Mouse (Mus musculus) limb, embryonic 15.5 days (tissue): ENCODE results near the gene Glyctk. TPM values are rescaled to one million over a fixed set of nuclear protein-coding genes. Genes with fewer than 3 reads are reported as not detected.

Experiments used
- ATAC-seq: fragments of 200-750 bp; cut with Nextera tagmentation; 2 replicates; pipeline ENCODE4 v1.8.0; 2017; ENCODE audit warnings: low read depth, moderate TSS enrichment; ENCODE audit not compliant: insufficient number of reproducible peaks, low FRiP score, low TSS enrichment
- H3K27ac ChIP-seq: fragments of 300-500 bp; sonication (generic); 2 replicates; pipeline ENCODE4 v1.5.1; 2015; ENCODE audit warnings: moderate library complexity, mild to moderate bottlenecking, inconsistent platforms
- H3K27me3 ChIP-seq: fragments of 300-500 bp; sonication (generic); 2 replicates; pipeline ENCODE4 v1.6.1; 2015; ENCODE audit warnings: inconsistent platforms
- H3K36me3 ChIP-seq: fragments of 300-500 bp; sonication (generic); 2 replicates; pipeline ENCODE4 v1.6.1; 2015; ENCODE audit warnings: inconsistent platforms
- H3K4me1 ChIP-seq: fragments of 300-500 bp; sonication (generic); 2 replicates; pipeline ENCODE4 v1.6.1; 2015; ENCODE audit warnings: inconsistent platforms
- H3K4me2 ChIP-seq: fragments of 300-500 bp; sonication (generic); 2 replicates; pipeline ENCODE4 v1.6.1; 2015; ENCODE audit warnings: mild to moderate bottlenecking, inconsistent platforms
- H3K4me3 ChIP-seq: fragments of 300-500 bp; sonication (generic); 2 replicates; pipeline ENCODE4 v1.5.1; 2015; ENCODE audit warnings: mild to moderate bottlenecking, inconsistent platforms
- H3K9ac ChIP-seq: fragments of 300-500 bp; sonication (generic); 2 replicates; pipeline ENCODE4 v1.6.1; 2015; ENCODE audit warnings: inconsistent platforms
- H3K9me3 ChIP-seq: fragments of 300-500 bp; sonication (generic); 2 replicates; pipeline ENCODE4 v1.6.1; 2016; ENCODE audit warnings: inconsistent platforms
- WGBS: fragments of 180-500 bp; shearing (Covaris S2); methylation state at CpG from one replicate; pipeline ENCODE4 v1.1.7; 2015; 5-methylcytosine and 5-hydroxymethylcytosine counted together
- polyA plus RNA-seq: library from polyadenylated mRNA; unstranded; fragments of >200 nt; fragmentation: Nextera tagmentation; extraction: Ambion mirVana; gene quantifications from 2 replicates; pipeline ENCODE4 v1.2.1, GENCODE M21; 2015

The Glyctk gene
- polyA plus RNA-seq, 1 experiment from 2014 or later = 2.5 TPM

DNA sequence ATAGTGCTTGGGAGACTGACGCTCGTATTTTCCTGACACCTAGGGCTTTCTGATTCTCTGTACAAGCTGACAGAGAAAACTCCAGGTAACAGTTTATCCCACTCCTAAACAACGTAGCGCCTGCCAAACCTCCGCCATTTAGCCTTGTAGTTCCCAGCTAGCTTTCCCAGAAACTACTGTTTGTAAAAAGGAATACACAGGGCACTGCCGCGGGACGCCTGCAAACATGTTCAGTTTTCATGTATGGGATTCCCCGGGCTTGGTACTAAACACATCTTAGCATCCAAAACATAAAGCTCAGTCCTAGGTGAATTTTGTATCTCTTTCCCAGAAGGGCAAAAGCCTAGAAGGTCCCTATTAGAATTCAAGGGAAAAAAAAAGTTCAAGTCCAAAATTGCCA lies 1.3 kb upstream of the Glyctk start:
- H3K9ac ChIP-seq = no peak overlapping the region
- H3K4me2 ChIP-seq = peak overlapping the region; percentile 56; the same call in 1 of the 2 replicates
- no peaks in the 10 kb centered on the region for H3K9me3 ChIP-seq
- WGBS = 83% methylated on average over 9 of the region's 9 CpGs
- H3K4me3 ChIP-seq = peak overlapping the region; percentile 62
- H3K36me3 ChIP-seq = peaks cover 4% of the 10 kb centered on the region
- H3K27ac ChIP-seq = no peak overlapping the region
- no peak for ATAC-seq
- H3K27me3 ChIP-seq = 0 out of 2 replicates have a peak, but pooled peaks cover 3% of the 10 kb centered on the region
- H3K4me1 ChIP-seq = peaks cover 6% of the 10 kb centered on the region

GRCm38 (mm10) chr9:106157623-106157925 lies 364 bp downstream of the Glyctk start:
- Histone ChIP-seq H3K27ac (no peak overlapping the region), H3K4me2 (no peak overlapping the region), H3K9me3 (no peaks in the 10 kb centered on the region), H3K9ac (no peak overlapping the region), H3K36me3 (peaks cover 4% of the 10 kb centered on the region), H3K4me1 (peaks cover 6% of the 10 kb centered on the region), H3K4me3 (no peak overlapping the region), H3K27me3 (peaks cover 2% of the 10 kb centered on the region; the same call in 1 of the 2 replicates)
- ATAC-seq = no peak
- WGBS = 89% methylated on average over 10 of the region's 10 CpGs

- no peak overlapping the region for H3K9ac ChIP-seq
- ATAC-seq = no peak
- 83% methylated on average over 21 of the region's 21 CpGs for WGBS
- no peaks in the 10 kb centered on the region for H3K9me3 ChIP-seq
- no peak overlapping the region for H3K4me2 ChIP-seq
- H3K36me3 ChIP-seq = peaks cover 4% of the 10 kb centered on the region
- no peak overlapping the region for H3K27ac ChIP-seq
- H3K4me1 ChIP-seq = peaks cover 6% of the 10 kb centered on the region
- no peak overlapping the region for H3K4me3 ChIP-seq
- H3K27me3 ChIP-seq = peaks cover 7% of the 10 kb centered on the region; the same call in 1 of the 2 replicates
Measured at GRCm38 (mm10) chr9:106156921-106157622, 866 bp downstream of the Glyctk start.

DNA sequence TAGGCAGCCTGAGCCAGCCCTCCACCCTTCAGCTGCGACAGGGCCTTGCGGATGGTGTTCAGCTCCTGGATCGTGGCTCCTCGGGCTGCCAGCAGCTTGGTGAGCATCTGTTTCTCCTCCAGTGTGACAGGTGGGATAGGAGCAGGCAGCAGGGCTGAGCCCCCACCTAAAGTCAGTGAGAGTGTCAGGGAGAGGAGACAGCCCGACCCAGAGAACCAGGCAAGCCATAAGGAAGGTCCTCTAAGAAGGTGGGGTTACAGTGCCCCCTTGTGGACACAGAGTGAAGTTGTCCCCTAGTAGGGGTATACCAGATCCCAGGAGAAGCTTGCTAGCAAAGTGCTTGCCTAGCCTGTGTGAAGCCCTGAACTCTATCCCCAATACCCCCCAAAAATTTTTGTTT lies 1.5 kb downstream of the Glyctk start:
- peaks cover 9% of the 10 kb centered on the region; the same call in 1 of the 2 replicates for H3K27me3 ChIP-seq
- no peaks in the 10 kb centered on the region for H3K9me3 ChIP-seq
- WGBS = 65% methylated on average over 5 of the region's 5 CpGs
- ATAC-seq = no peak
- H3K9ac ChIP-seq = no peak overlapping the region
- no peak overlapping the region for H3K4me2 ChIP-seq
- peaks cover 6% of the 10 kb centered on the region for H3K4me1 ChIP-seq
- peaks cover 4% of the 10 kb centered on the region for H3K36me3 ChIP-seq
- H3K4me3 ChIP-seq = no peak overlapping the region
- no peak overlapping the region for H3K27ac ChIP-seq

- no peak for ATAC-seq
- Histone ChIP-seq H3K27ac (no peak overlapping the region), H3K4me2 (no peak overlapping the region), H3K9ac (no peak overlapping the region), H3K36me3 (peaks cover 4% of the 10 kb centered on the region), H3K9me3 (no peaks in the 10 kb centered on the region), H3K4me3 (no peak overlapping the region), H3K27me3 (peaks cover 33% of the 10 kb centered on the region), H3K4me1 (peaks cover 1% of the 10 kb centered on the region)
- 84% methylated on average over 9 of the region's 9 CpGs for WGBS
Measured at GRCm38 (mm10) chr9:106154106-106154505, 3.8 kb downstream of the Glyctk start.

DNA sequence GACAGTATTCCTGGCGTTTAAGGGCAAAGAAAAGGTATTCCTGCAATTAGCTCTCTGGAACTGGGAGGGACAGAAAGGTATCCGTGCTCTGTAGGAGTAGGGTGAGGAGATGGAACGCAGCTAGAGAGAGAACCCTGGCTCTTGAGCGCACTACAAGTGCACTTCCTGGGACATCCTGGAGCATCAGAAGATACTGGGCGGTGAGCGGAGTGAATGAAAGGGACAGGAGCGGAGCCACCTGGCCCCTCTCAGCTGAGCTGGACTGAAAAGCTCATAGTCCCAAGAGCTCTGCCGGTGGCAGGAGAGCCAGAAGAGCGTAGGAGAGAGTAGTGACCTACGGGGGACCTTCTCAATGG lies 8.6 kb downstream of the Glyctk start:
- peak overlapping the region; percentile 38 for H3K4me3 ChIP-seq
- 21% methylated on average over 10 of the region's 10 CpGs for WGBS
- H3K27ac ChIP-seq = no peak overlapping the region
- ATAC-seq = no peak
- no peaks in the 10 kb centered on the region for H3K36me3 ChIP-seq
- peaks cover 15% of the 10 kb centered on the region for H3K4me1 ChIP-seq
- H3K9ac ChIP-seq = no peak overlapping the region
- H3K9me3 ChIP-seq = no peaks in the 10 kb centered on the region
- peaks cover 62% of the 10 kb centered on the region for H3K27me3 ChIP-seq
- H3K4me2 ChIP-seq = peak overlapping the region; percentile 70

GRCm38 (mm10) chr9:106148541-106149398 lies 9.2 kb downstream of the Glyctk start:
- WGBS = under 1% methylated on average over 36 of the region's 36 CpGs
- H3K27ac ChIP-seq = no peak overlapping the region
- no peaks in the 10 kb centered on the region for H3K36me3 ChIP-seq
- ATAC-seq = 0 out of 2 replicates have a peak, but pooled peaks have one; percentile 21
- H3K27me3 ChIP-seq = peaks cover 62% of the 10 kb centered on the region
- H3K4me2 ChIP-seq = peak overlapping the region; percentile 70
- no peak overlapping the region for H3K9ac ChIP-seq
- H3K4me3 ChIP-seq = peak overlapping the region; percentile 38
- H3K9me3 ChIP-seq = no peaks in the 10 kb centered on the region
- peaks cover 15% of the 10 kb centered on the region for H3K4me1 ChIP-seq

DNA sequence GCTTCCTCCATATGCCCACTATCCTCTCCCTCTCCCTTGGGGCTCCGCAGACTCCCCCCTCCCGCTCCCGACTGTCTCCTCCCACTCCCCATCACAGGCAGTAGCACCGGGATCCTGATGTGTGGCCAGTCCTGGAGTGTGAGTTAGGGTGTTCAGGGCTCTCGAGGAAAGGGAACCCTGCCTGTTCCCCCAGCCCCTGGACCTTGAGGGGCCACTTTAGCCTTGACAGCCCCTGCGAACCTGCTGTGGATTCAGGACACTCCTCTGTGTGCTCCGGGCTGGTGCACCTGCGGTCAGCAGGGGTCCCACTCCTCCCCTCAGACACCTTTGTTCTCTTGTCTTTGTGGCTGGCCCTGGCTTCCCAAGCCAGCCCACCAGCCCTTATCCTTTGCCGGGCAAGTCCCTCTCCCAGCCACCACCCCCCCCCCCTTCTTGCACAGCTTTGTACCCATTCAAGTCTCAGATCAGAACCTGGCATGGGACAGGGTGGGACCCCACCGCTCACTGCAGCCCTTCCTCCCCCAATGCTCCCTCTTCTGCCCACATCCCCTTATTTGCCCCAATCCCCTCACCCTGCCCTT lies 10.0 kb downstream of the Glyctk start:
- peak overlapping the region; percentile 70 for H3K4me2 ChIP-seq
- no peaks in the 10 kb centered on the region for H3K9me3 ChIP-seq
- WGBS = 4% methylated on average over 10 of the region's 10 CpGs
- peaks cover 15% of the 10 kb centered on the region for H3K4me1 ChIP-seq
- no peak overlapping the region for H3K9ac ChIP-seq
- ATAC-seq = no peak; the same call in 1 of the 2 replicates
- no peak overlapping the region for H3K27ac ChIP-seq
- H3K36me3 ChIP-seq = no peaks in the 10 kb centered on the region
- peak overlapping the region; percentile 38 for H3K4me3 ChIP-seq
- peaks cover 62% of the 10 kb centered on the region for H3K27me3 ChIP-seq

GRCm38 (mm10) chr9:106147281-106147680 lies 10.7 kb downstream of the Glyctk start:
- no peak overlapping the region for H3K4me3 ChIP-seq
- WGBS = 30% methylated on average over 5 of the region's 5 CpGs
- H3K27ac ChIP-seq = no peak overlapping the region
- no peaks in the 10 kb centered on the region for H3K9me3 ChIP-seq
- no peak overlapping the region for H3K4me2 ChIP-seq
- ATAC-seq = no peak
- no peak overlapping the region for H3K9ac ChIP-seq
- no peaks in the 10 kb centered on the region for H3K36me3 ChIP-seq
- peaks cover 15% of the 10 kb centered on the region for H3K4me1 ChIP-seq
- peaks cover 58% of the 10 kb centered on the region for H3K27me3 ChIP-seq

DNA sequence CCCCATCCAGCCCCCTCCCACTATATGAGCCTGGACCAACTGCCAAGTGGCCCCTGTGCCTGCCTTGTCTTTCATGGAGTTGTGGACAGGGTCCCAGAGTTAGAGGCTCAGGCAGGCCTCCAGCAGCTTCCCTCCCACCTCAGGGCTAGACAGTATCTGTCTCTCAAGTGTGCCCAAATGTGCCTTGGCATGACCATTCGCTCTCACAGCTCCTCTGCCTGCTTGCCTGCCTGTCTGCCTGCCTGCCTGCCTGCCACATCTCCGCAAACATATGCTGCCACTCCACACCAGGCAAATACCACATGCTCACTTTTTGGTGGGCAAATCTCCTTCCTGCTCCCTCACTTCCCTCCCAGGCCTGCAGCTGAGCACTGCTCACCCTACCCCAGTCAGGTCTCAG lies 12.4 kb downstream of the Glyctk start:
- no peaks in the 10 kb centered on the region for H3K36me3 ChIP-seq
- no peak overlapping the region for H3K27ac ChIP-seq
- 76% methylated on average over 2 of the region's 2 CpGs for whole genome bisulfite sequencing
- no peak overlapping the region for H3K4me2 ChIP-seq
- no peaks in the 10 kb centered on the region for H3K9me3 ChIP-seq
- H3K4me3 ChIP-seq = no peak overlapping the region
- no peak for ATAC-seq
- no peak overlapping the region for H3K9ac ChIP-seq
- peaks cover 15% of the 10 kb centered on the region for H3K4me1 ChIP-seq
- H3K27me3 ChIP-seq = peaks cover 44% of the 10 kb centered on the region

GRCm38 (mm10) chr9:106144176-106144575 lies 13.8 kb downstream of the Glyctk start:
- H3K4me3 ChIP-seq = no peak overlapping the region
- ATAC-seq = no peak
- H3K4me1 ChIP-seq = peaks cover 20% of the 10 kb centered on the region
- H3K36me3 ChIP-seq = no peaks in the 10 kb centered on the region
- H3K4me2 ChIP-seq = no peak overlapping the region
- H3K27ac ChIP-seq = no peak overlapping the region
- no peak overlapping the region for H3K9ac ChIP-seq
- H3K9me3 ChIP-seq = no peaks in the 10 kb centered on the region
- WGBS = 73% methylated on average over 7 of the region's 7 CpGs
- peaks cover 30% of the 10 kb centered on the region for H3K27me3 ChIP-seq

GRCm38 (mm10) chr9:106141955-106142354 lies 16.0 kb downstream of the Glyctk start:
- Histone ChIP-seq H3K9me3 (no peaks in the 10 kb centered on the region), H3K27me3 (peaks cover 8% of the 10 kb centered on the region), H3K4me1 (peaks cover 5% of the 10 kb centered on the region; the same call in 1 of the 2 replicates), H3K27ac (no peak overlapping the region), H3K9ac (no peak overlapping the region), H3K4me3 (no peak overlapping the region), H3K4me2 (no peak overlapping the region), H3K36me3 (no peaks in the 10 kb centered on the region)
- ATAC-seq = no peak
- 68% methylated on average over 12 of the region's 12 CpGs for WGBS
